Mouse (Mus musculus) gastrocnemius, adult 2 months (tissue): ENCODE data around the gene Tctex1d4. TPM values are rescaled to one million over a fixed set of nuclear protein-coding genes. Genes with fewer than 3 reads are reported as not detected.

Experiments
- DNase-seq: peaks from one replicate; pipeline ENCODE4 v3.0.0; 2022
- H3K27ac ChIP-seq: fragments of 200-600 bp; 2 replicates; pipeline ENCODE4 v1.8.1; 2022; ENCODE audit warnings: mild to moderate bottlenecking
- H3K4me3 ChIP-seq: fragments of 200-600 bp; 2 replicates; pipeline ENCODE4 v1.8.1; 2022; ENCODE audit warnings: mild to moderate bottlenecking, moderate library complexity
- CTCF ChIP-seq: fragments of 200-600 bp; IDR thresholded peaks from 2 replicates; pipeline ENCODE4 v1.8.1; 2022; ENCODE audit warnings: antibody characterized with exemption, mild to moderate bottlenecking, moderate library complexity
- intact Hi-C: fragments of 180-260 bp; cut with DNase I; formaldehyde crosslinking; loops from one replicate; pipeline ENCODE4 v1.15.1; 2025
- microRNA-seq: library from miRNA; unstranded; fragments of <30 nt; microRNA quantifications from one replicate; pipeline ENCODE4 v1.2.0, GENCODE M21; 2021
- total RNA-seq, 2 experiments: library from RNA; stranded (reverse); gene quantifications; 2 replicates each; pipeline ENCODE4 v1.2.3; 2021

Gene Tctex1d4
- total RNA-seq, 2 experiments from 2014 or later = not detected

- no peak for DNase-seq
- Histone ChIP-seq H3K4me3 (no peak overlapping the region), H3K27ac (no peak overlapping the region)
- intact Hi-C loops = no loop called here
- no peak for TF ChIP-seq CTCF
Measured at GRCm38 (mm10) chr4:117151416-117151815, 24.8 kb downstream of the Tctex1d4 start.

DNA sequence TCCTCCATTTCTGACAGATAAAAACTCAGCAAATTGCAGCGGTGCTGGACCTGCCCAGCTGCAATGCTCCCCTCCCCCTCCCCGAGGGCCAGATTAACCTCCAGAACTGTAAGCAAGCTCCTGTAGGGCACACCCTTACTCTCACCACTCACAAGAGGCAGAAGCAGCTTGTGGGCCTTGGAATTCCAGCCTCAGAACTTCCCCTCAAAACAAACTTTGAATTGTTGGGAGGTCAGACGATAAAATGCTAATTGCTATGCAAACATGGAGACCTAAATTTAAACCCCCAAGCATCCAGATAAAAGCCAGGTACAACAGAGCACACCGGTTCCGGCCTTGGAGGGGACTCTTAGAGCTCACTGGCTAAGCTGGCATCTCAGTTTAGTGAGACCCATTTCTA lies 26.1 kb downstream of the Tctex1d4 start:
- Histone ChIP-seq H3K27ac (no peak overlapping the region), H3K4me3 (no peak overlapping the region)
- intact Hi-C loops = no loop called here
- TF ChIP-seq CTCF = no peak
- no peak for DNase-seq

DNA sequence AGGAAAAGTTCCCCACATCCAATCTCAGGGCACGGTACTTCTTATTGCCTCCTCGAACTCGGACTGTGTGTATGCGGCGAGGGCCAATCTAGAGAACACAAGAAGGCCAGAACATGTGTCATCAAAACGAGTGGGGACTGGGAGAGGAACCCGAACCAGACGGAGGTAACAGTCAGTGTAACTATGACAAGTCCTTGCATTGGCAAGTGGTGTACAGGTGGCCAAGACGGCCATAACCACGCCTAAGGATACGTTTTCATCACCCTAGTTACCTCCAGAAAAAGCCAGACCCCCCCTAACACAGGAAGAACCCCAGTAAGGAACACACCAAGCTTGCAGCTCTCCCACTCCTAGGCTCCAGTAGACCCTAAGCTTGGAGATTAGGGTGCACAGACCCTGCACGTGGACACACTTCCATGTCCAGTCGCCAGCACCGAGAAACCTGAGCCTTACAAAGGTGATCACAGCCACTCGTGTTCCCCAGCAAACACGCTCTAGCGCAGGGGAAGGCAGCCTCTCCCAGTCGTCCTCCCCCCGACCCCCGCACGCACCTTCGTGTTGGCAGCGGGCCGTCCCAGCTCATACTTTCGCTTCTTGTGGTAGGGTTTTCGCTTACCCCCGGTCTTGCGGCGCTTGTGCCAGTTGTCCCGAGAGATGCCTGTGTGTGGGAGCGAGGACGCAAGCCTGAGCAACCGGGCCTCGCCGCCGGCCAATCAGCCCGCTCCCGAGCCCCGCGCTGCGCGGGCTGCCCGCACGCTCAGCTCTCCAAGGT lies 28.6 kb downstream of the Tctex1d4 start:
- TF ChIP-seq CTCF = no peak
- DNase-seq = peak; percentile 61
- Histone ChIP-seq H3K27ac (peak overlapping the region; percentile 96), H3K4me3 (peak overlapping the region; percentile 99)
- intact Hi-C loops = no loop called here

- DNase-seq = peak; percentile 92
- Histone ChIP-seq H3K4me3 (peak within 1 kb of the TSS; percentile 99), H3K27ac (peak within 1 kb of the TSS; percentile 96)
- TF ChIP-seq CTCF = no peak
- intact Hi-C loops = no loop called here
Measured at GRCm38 (mm10) chr4:117155792-117156355, 29.3 kb downstream of the Tctex1d4 start, which contains the start of gene Rps8. TSS of gene Rps8 (minus strand) at chr4:117156243.

DNA sequence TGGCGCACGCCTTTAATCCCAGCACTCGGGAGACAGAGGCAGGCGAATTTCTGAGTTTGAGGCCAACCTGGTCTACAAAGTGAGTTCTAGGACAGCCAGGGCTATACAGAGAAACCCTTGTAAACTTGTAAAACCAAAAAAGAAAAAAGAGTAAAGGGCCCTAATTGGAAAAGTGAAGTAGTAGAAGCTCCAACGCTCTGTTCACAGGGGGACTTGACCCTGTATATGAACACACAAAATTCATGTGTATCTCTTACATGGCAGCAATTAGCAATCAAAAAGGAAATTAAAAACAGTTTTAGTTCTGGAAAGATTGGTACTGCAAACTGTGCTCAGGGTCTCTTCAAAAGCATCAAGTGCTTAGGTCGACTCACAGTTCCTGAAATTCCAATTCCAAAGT lies 29.8 kb downstream of the Tctex1d4 start:
- intact Hi-C loops = no loop called here
- no peak for DNase-seq
- Histone ChIP-seq H3K27ac (peak overlapping the region; percentile 96), H3K4me3 (peak overlapping the region; percentile 99)
- no peak for TF ChIP-seq CTCF

- no peak overlapping the region for H3K27ac ChIP-seq
- DNase-seq = no peak
- no peak for TF ChIP-seq CTCF
- no peak overlapping the region for H3K4me3 ChIP-seq
- intact Hi-C loops = no loop called here
Measured at GRCm38 (mm10) chr4:117159666-117160065, 33.1 kb downstream of the Tctex1d4 start.

- Histone ChIP-seq H3K4me3 (no peak overlapping the region), H3K27ac (no peak overlapping the region)
- TF ChIP-seq CTCF = no peak
- DNase-seq = no peak
- intact Hi-C loops = no loop called here
Measured at GRCm38 (mm10) chr4:117161183-117161582, 34.6 kb downstream of the Tctex1d4 start.

GRCm38 (mm10) chr4:117169936-117170335 lies 43.3 kb downstream of the Tctex1d4 start:
- intact Hi-C loops = no loop called here
- no peak for TF ChIP-seq CTCF
- no peak overlapping the region for H3K4me3 ChIP-seq
- no peak for DNase-seq
- H3K27ac ChIP-seq = no peak overlapping the region

Small RNA genes within 50 kb of the gene (microRNA-seq; reads per million reads assigned to microRNA genes)
- not detected for gene Gm22398

Other genes with a start within 250 kb of the Tctex1d4 start
- under 1 TPM in 1 of 2 experiments, not detected in 1; 0.14 TPM for gene Zswim5, start 249.4 kb upstream of the Tctex1d4 start, total RNA-seq
- gene Urod, start 132.4 kb upstream of the Tctex1d4 start, total RNA-seq = 10 to 100 TPM; 59.1 to 69.1 TPM
- 10 to 100 TPM; 13.8 to 15.3 TPM for gene Hectd3, start 131.5 kb upstream of the Tctex1d4 start, total RNA-seq
- 10 to 100 TPM; 22.2 to 23.2 TPM for gene Eif2b3, start 107.4 kb upstream of the Tctex1d4 start, total RNA-seq
- gene Ptch2, start 30.7 kb upstream of the Tctex1d4 start, total RNA-seq = under 1 TPM; 0.22 to 0.54 TPM
- gene Btbd19, start 1.1 kb upstream of the Tctex1d4 start, total RNA-seq = 1 to 10 TPM; 2.3 to 2.5 TPM
- under 1 TPM; 0.73 to 0.74 TPM for gene Plk3, start 7.2 kb downstream of the Tctex1d4 start, total RNA-seq
- 100 to 1,000 TPM; 527 to 622 TPM for gene Rps8, start 29.4 kb downstream of the Tctex1d4 start, total RNA-seq
- not detected for gene Kif2c, start 55.8 kb downstream of the Tctex1d4 start, total RNA-seq
- gene Tmem53, start 125.2 kb downstream of the Tctex1d4 start, total RNA-seq = 1 to 10 TPM; 2.7 to 6.6 TPM
- gene Armh1, start 125.3 kb downstream of the Tctex1d4 start, total RNA-seq = not detected